Mouse (Mus musculus) cerebellum, adult 2 months (tissue): Measurements from ENCODE around the gene Zfp821.

ENCODE experiments used
- CTCF ChIP-seq: fragments of 200-500 bp; IDR thresholded peaks from 2 replicates; pipeline ENCODE4 v1.5.1; 2011; ENCODE audit warnings: low read depth, mild to moderate bottlenecking, control low read depth, low read length, moderate library complexity, borderline replicate concordance; ENCODE audit not compliant: insufficient read depth
- POLR2A ChIP-seq: fragments of 200-500 bp; IDR thresholded peaks from 2 replicates; pipeline ENCODE4 v1.6.1; 2011; ENCODE audit warnings: low read length, control low read depth, borderline replicate concordance; ENCODE audit not compliant: insufficient read depth

- TF ChIP-seq POLR2A (no peak), CTCF (no peak)
Observed at GRCm38 (mm10) chr8:109712521-109712920, 7.2 kb downstream of the Zfp821 start.
